Mouse (Mus musculus): ENCODE results near the gene Elfn2.

- TF ChIP-seq POLR2A (IDR thresholded peaks at IDR 0.05; ENCODE audit: insufficient read length, low read depth) (no peak), POLR2AphosphoS2 (IDR thresholded peaks at IDR 0.05; ENCODE audit: insufficient read length, low read depth) (no peak), USF1 (IDR thresholded peaks at IDR 0.05; ENCODE audit: low read depth) (no peak), TCF12 (IDR thresholded peaks at IDR 0.05; ENCODE audit: insufficient read depth, poor library complexity, severe bottlenecking) (no peak), MAX (IDR thresholded peaks at IDR 0.05; ENCODE audit: low read depth) (no peak), E2F4 (IDR thresholded peaks at IDR 0.05; ENCODE audit: insufficient read depth) (no peak), MYOD1 (IDR thresholded peaks at IDR 0.05; ENCODE audit: control insufficient read depth in 1 of 3, insufficient read length in 2 of 3, low read depth in 2 of 3) (no peak)
Observed at GRCm38 (mm10) chr15:78718290-78719250, at the start of gene Elfn2.
